Mouse (Mus musculus) midbrain, embryonic 16.5 days (tissue): ENCODE data around the gene Kpna4. TPM values are rescaled to one million over a fixed set of nuclear protein-coding genes. Genes with fewer than 3 reads are reported as not detected.
A peak's percentile ranks its signal among the peaks of the same experiment; 100 is the strongest.

ENCODE experiments used
- ATAC-seq: fragments of 200-750 bp; cut with Nextera tagmentation; 2 replicates; pipeline ENCODE4 v1.8.0; 2017; ENCODE audit warnings: moderate TSS enrichment
- H3K27ac ChIP-seq: fragments of 300-500 bp; sonication (generic); 2 replicates; pipeline ENCODE4 v1.5.1; 2014; ENCODE audit warnings: mild to moderate bottlenecking, low read length, mixed read lengths
- H3K27me3 ChIP-seq: fragments of 300-500 bp; sonication (generic); 2 replicates; pipeline ENCODE4 v1.6.1; 2014; ENCODE audit warnings: low read depth, low read length, mixed read lengths; ENCODE audit not compliant: control insufficient read depth, insufficient read depth
- H3K36me3 ChIP-seq: fragments of 300-500 bp; sonication (generic); 2 replicates; pipeline ENCODE4 v1.6.1; 2014; ENCODE audit warnings: mild to moderate bottlenecking, low read length, moderate library complexity, mixed read lengths; ENCODE audit not compliant: control insufficient read depth, insufficient read depth
- H3K4me1 ChIP-seq: fragments of 300-500 bp; sonication (generic); 2 replicates; pipeline ENCODE4 v1.6.1; 2014; ENCODE audit warnings: mild to moderate bottlenecking, low read length, mixed read lengths; ENCODE audit not compliant: control insufficient read depth, insufficient read depth
- H3K4me2 ChIP-seq: fragments of 300-500 bp; sonication (generic); 2 replicates; pipeline ENCODE4 v1.6.1; 2014; ENCODE audit warnings: mild to moderate bottlenecking, low read length, mixed read lengths
- H3K4me3 ChIP-seq: fragments of 300-500 bp; sonication (generic); 2 replicates; pipeline ENCODE4 v1.5.1; 2014; ENCODE audit warnings: low read depth, mild to moderate bottlenecking, low read length, moderate library complexity, mixed read lengths
- H3K9ac ChIP-seq: fragments of 300-500 bp; sonication (generic); 2 replicates; pipeline ENCODE4 v1.6.1; 2014; ENCODE audit warnings: low read depth, low read length, mixed read lengths
- H3K9me3 ChIP-seq: fragments of 300-500 bp; sonication (generic); replicated peaks from 2 replicates; pipeline ENCODE4 v1.6.1; 2014; ENCODE audit warnings: mild to moderate bottlenecking, low read length, mixed read lengths; ENCODE audit not compliant: control insufficient read depth, poor library complexity, severe bottlenecking
- WGBS: fragments of 180-500 bp; shearing (Covaris S2); extraction: QIAGEN DNeasy Blood & Tissue Kit; methylation state at CpG from one replicate; pipeline ENCODE4 v1.1.7; 2014; 5-methylcytosine and 5-hydroxymethylcytosine counted together
- polyA plus RNA-seq: library from polyadenylated mRNA; unstranded; fragments of >200 nt; fragmentation: Nextera tagmentation; extraction: Ambion mirVana; gene quantifications from 2 replicates; pipeline ENCODE4 v1.2.1, GENCODE M21; 2015

The Kpna4 gene
- polyA plus RNA-seq, 1 experiment from 2014 or later = 30.5 TPM

GRCm38 (mm10) chr3:69156484-69156883, 29.6 kb upstream of the Kpna4 start:
- no peak overlapping the region for H3K4me3 ChIP-seq
- no peaks in the 10 kb centered on the region for H3K4me1 ChIP-seq
- H3K4me2 ChIP-seq = no peak overlapping the region
- H3K36me3 ChIP-seq = no peaks in the 10 kb centered on the region
- 87% methylated on average over 13 of the region's 13 CpGs for WGBS
- H3K27ac ChIP-seq = no peak overlapping the region
- no peak for ATAC-seq
- H3K9me3 ChIP-seq = no peaks in the 10 kb centered on the region
- H3K9ac ChIP-seq = no peak overlapping the region
- H3K27me3 ChIP-seq = no peaks in the 10 kb centered on the region

GRCm38 (mm10) chr3:69154691-69155090, 27.8 kb upstream of the Kpna4 start:
- no peaks in the 10 kb centered on the region for H3K27me3 ChIP-seq
- no peak overlapping the region for H3K9ac ChIP-seq
- no peak overlapping the region for H3K27ac ChIP-seq
- ATAC-seq = no peak
- no peak overlapping the region for H3K4me3 ChIP-seq
- 60% methylated on average over 2 of the region's 2 CpGs for WGBS
- no peaks in the 10 kb centered on the region for H3K4me1 ChIP-seq
- no peak overlapping the region for H3K4me2 ChIP-seq
- H3K36me3 ChIP-seq = no peaks in the 10 kb centered on the region
- H3K9me3 ChIP-seq = no peaks in the 10 kb centered on the region

GRCm38 (mm10) chr3:69150921-69151320, 24.0 kb upstream of the Kpna4 start:
- Histone ChIP-seq H3K4me3 (no peak overlapping the region), H3K9ac (no peak overlapping the region), H3K9me3 (no peaks in the 10 kb centered on the region), H3K4me1 (no peaks in the 10 kb centered on the region), H3K27me3 (no peaks in the 10 kb centered on the region), H3K36me3 (no peaks in the 10 kb centered on the region), H3K4me2 (no peak overlapping the region), H3K27ac (no peak overlapping the region)
- WGBS = 88% methylated on average over 3 of the region's 3 CpGs
- no peak for ATAC-seq

GRCm38 (mm10) chr3:69142372-69142994, 15.6 kb upstream of the Kpna4 start:
- no peak overlapping the region for H3K27ac ChIP-seq
- WGBS = 89% methylated on average over 7 of the region's 7 CpGs
- H3K36me3 ChIP-seq = no peaks in the 10 kb centered on the region
- no peak for ATAC-seq
- H3K9me3 ChIP-seq = no peaks in the 10 kb centered on the region; the same call in 1 of the 2 replicates
- H3K4me3 ChIP-seq = no peak overlapping the region
- no peaks in the 10 kb centered on the region for H3K27me3 ChIP-seq
- no peak overlapping the region for H3K4me2 ChIP-seq
- no peak overlapping the region for H3K9ac ChIP-seq
- H3K4me1 ChIP-seq = no peaks in the 10 kb centered on the region

GRCm38 (mm10) chr3:69140851-69141250, 13.9 kb upstream of the Kpna4 start:
- Histone ChIP-seq H3K9me3 (no peaks in the 10 kb centered on the region; the same call in 1 of the 2 replicates), H3K4me1 (no peaks in the 10 kb centered on the region), H3K27me3 (no peaks in the 10 kb centered on the region), H3K36me3 (no peaks in the 10 kb centered on the region), H3K4me3 (no peak overlapping the region), H3K4me2 (no peak overlapping the region), H3K27ac (no peak overlapping the region), H3K9ac (no peak overlapping the region)
- no peak for ATAC-seq
- WGBS = 83% methylated on average over 4 of the region's 4 CpGs

GRCm38 (mm10) chr3:69136059-69136458, 9.1 kb upstream of the Kpna4 start:
- no peaks in the 10 kb centered on the region for H3K36me3 ChIP-seq
- no peak overlapping the region for H3K9ac ChIP-seq
- H3K27me3 ChIP-seq = no peaks in the 10 kb centered on the region
- H3K4me3 ChIP-seq = no peak overlapping the region
- no peak overlapping the region for H3K4me2 ChIP-seq
- ATAC-seq = no peak
- WGBS = 83% methylated on average over 6 of the region's 6 CpGs
- no peaks in the 10 kb centered on the region for H3K9me3 ChIP-seq
- H3K27ac ChIP-seq = no peak overlapping the region
- H3K4me1 ChIP-seq = no peaks in the 10 kb centered on the region

- H3K27ac ChIP-seq = no peak overlapping the region
- ATAC-seq = no peak
These were observed 4.1 kb upstream of the Kpna4 start for GRCm38 (mm10) chr3:69130973-69131372.

GRCm38 (mm10) chr3:69127693-69128092, 780 bp upstream of the Kpna4 start:
- Histone ChIP-seq H3K4me2 (peak overlapping the region; percentile 87), H3K36me3 (no peaks in the 10 kb centered on the region), H3K9me3 (no peaks in the 10 kb centered on the region), H3K4me3 (peak overlapping the region; percentile 97), H3K27me3 (no peaks in the 10 kb centered on the region), H3K9ac (no peak overlapping the region; the same call in 1 of the 2 replicates), H3K27ac (no peak overlapping the region), H3K4me1 (peaks cover 22% of the 10 kb centered on the region)
- WGBS = under 1% methylated on average over 9 of the region's 9 CpGs
- no peak for ATAC-seq

More at GRCm38 (mm10) chr3:69130973-69131372, 4.1 kb upstream of the Kpna4 start:
- Histone ChIP-seq H3K4me3 (no peak overlapping the region), H3K4me2 (no peak overlapping the region), H3K9me3 (no peaks in the 10 kb centered on the region), H3K27me3 (no peaks in the 10 kb centered on the region), H3K4me1 (peaks cover 5% of the 10 kb centered on the region), H3K36me3 (no peaks in the 10 kb centered on the region), H3K9ac (no peak overlapping the region)
- 84% methylated on average over 4 of the region's 4 CpGs for WGBS

GRCm38 (mm10) chr3:69127346-69127678, 399 bp upstream of the Kpna4 start:
- Histone ChIP-seq H3K9me3 (no peaks in the 10 kb centered on the region), H3K4me2 (peak overlapping the region; percentile 87), H3K4me1 (peaks cover 22% of the 10 kb centered on the region), H3K27me3 (no peaks in the 10 kb centered on the region), H3K27ac (peak overlapping the region; percentile 96), H3K36me3 (no peaks in the 10 kb centered on the region), H3K9ac (peak overlapping the region; percentile 86), H3K4me3 (peak overlapping the region; percentile 97)
- ATAC-seq = peak; percentile 77
- 0% methylated on average over 10 of the region's 10 CpGs for WGBS
